Mouse (Mus musculus) heart, postnatal 0 days (tissue): Measurements from ENCODE around the gene Wt1.

Experiments
- CTCF ChIP-seq: IDR thresholded peaks from 2 replicates; pipeline ENCODE4 v1.5.1; 2016; ENCODE audit warnings: antibody characterized with exemption, control low read depth, low read depth
- EP300 ChIP-seq: IDR thresholded peaks from 2 replicates; pipeline ENCODE4 v1.6.1; 2016; ENCODE audit warnings: antibody characterized with exemption, low read depth

- TF ChIP-seq CTCF = no peak
- no peak for TF ChIP-seq EP300
Measured at GRCm38 (mm10) chr2:105086081-105086480, 40.2 kb upstream of the Wt1 start.
